Mouse (Mus musculus) neural tube, embryonic 15.5 days (tissue): ENCODE data around the gene Nxn. TPM values are rescaled to one million over a fixed set of nuclear protein-coding genes. Genes with fewer than 3 reads are reported as not detected.

Experiments
- ATAC-seq: fragments of 200-750 bp; cut with Nextera tagmentation; 2 replicates; pipeline ENCODE4 v1.8.0; 2017; ENCODE audit warnings: mild to moderate bottlenecking, moderate TSS enrichment, moderate library complexity; ENCODE audit not compliant: low FRiP score
- H3K27ac ChIP-seq: fragments of 300-500 bp; sonication (generic); replicated peaks from 2 replicates; pipeline ENCODE4 v1.5.1; 2015; ENCODE audit warnings: mild to moderate bottlenecking, inconsistent platforms
- H3K27me3 ChIP-seq: fragments of 300-500 bp; sonication (generic); replicated peaks from 2 replicates; pipeline ENCODE4 v1.6.1; 2015; ENCODE audit warnings: inconsistent platforms
- H3K36me3 ChIP-seq: fragments of 300-500 bp; sonication (generic); 2 replicates; pipeline ENCODE4 v1.6.1; 2015; ENCODE audit warnings: inconsistent platforms
- H3K4me1 ChIP-seq: fragments of 300-500 bp; sonication (generic); 2 replicates; pipeline ENCODE4 v1.6.1; 2015; ENCODE audit warnings: inconsistent platforms
- H3K4me2 ChIP-seq: fragments of 300-500 bp; sonication (generic); 2 replicates; pipeline ENCODE4 v1.6.1; 2015; ENCODE audit warnings: inconsistent platforms, mild to moderate bottlenecking, moderate library complexity
- H3K4me3 ChIP-seq: fragments of 300-500 bp; sonication (generic); replicated peaks from 2 replicates; pipeline ENCODE4 v1.5.1; 2015; ENCODE audit warnings: mild to moderate bottlenecking, inconsistent platforms
- H3K9ac ChIP-seq: fragments of 300-500 bp; sonication (generic); replicated peaks from 2 replicates; pipeline ENCODE4 v1.6.1; 2015; ENCODE audit warnings: mild to moderate bottlenecking, inconsistent platforms
- H3K9me3 ChIP-seq: fragments of 300-500 bp; sonication (generic); replicated peaks from 2 replicates; pipeline ENCODE4 v1.6.1; 2016; ENCODE audit warnings: inconsistent platforms
- WGBS: fragments of 180-500 bp; shearing (Covaris S2); methylation state at CpG from one replicate; pipeline ENCODE4 v1.1.7; 2015; ENCODE audit warnings: mixed read lengths; 5-methylcytosine and 5-hydroxymethylcytosine counted together
- polyA plus RNA-seq: library from polyadenylated mRNA; unstranded; fragments of >200 nt; fragmentation: Nextera tagmentation; extraction: Ambion mirVana; gene quantifications from 2 replicates; pipeline ENCODE4 v1.2.1, GENCODE M21; 2015

Nxn gene
- polyA plus RNA-seq, 1 experiment from 2014 or later = 27.3 TPM

DNA sequence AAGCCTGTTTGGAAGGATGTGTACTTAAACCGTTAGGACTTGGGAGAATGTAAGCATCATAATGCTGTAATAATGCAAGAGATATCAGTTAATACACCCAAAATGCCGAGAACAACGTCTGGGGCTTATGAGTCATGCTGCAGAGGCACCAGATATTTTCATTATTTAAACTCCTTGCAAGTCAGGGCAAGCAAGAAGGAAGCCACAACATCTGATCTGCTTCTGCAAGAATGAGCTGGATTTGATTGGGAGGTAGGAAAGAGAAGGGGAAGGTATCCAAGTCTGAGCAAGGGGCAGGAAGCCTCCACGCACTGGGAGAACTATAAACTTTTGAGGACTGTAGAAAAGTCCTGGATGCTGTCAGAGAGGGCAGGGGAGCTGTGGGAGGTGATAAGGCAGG is 86.1 kb downstream of the Nxn start:
- H3K4me3 ChIP-seq = no peak overlapping the region
- ATAC-seq = no peak
- no peak overlapping the region for H3K27ac ChIP-seq
- H3K36me3 ChIP-seq = no peaks in the 10 kb centered on the region
- H3K9ac ChIP-seq = no peak overlapping the region
- 69% methylated on average over 4 of the region's 4 CpGs for WGBS
- no peak overlapping the region for H3K4me2 ChIP-seq
- H3K27me3 ChIP-seq = no peaks in the 10 kb centered on the region
- H3K9me3 ChIP-seq = no peaks in the 10 kb centered on the region
- peaks cover 31% of the 10 kb centered on the region for H3K4me1 ChIP-seq

DNA sequence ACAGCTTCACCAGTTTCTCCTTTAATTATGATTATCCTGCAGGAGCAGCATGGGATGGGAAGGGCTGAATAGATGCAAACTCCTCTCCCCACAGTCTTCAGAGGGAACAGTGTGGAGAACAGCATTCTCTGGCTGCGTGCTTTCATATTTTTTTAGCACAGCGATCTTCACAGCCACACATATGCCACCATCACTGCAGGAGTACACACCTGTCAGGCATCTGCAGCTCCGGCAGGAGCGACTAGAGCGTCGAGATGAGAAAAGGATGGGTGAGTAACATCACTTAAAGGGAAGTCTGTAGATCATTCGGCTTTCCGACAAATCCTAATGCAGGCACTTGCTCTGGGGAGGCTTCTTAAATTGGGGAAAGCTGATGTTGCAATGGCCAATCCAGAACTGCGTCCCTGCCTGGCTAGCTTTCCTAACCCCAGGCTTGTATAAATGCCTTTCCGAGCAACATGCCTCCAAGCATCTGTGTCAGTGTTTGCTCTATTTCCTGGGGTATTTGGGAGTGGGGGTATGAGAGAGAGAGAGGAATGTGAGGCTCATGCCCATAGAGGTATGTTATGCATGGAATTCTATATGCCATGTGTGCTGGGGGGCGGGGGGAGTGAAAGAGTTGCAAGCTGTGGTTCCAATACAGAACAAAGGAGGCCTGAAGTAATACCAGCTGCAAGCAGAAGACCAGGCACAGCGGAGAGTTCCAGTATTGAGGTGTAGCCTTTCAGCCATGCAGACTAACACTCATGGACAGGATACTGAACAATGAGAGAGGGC is 87.5 kb downstream of the Nxn start:
- Histone ChIP-seq H3K4me2 (no peak overlapping the region), H3K9me3 (no peaks in the 10 kb centered on the region), H3K4me1 (peaks cover 31% of the 10 kb centered on the region), H3K9ac (no peak overlapping the region), H3K27me3 (no peaks in the 10 kb centered on the region), H3K4me3 (no peak overlapping the region), H3K36me3 (no peaks in the 10 kb centered on the region), H3K27ac (0 out of 2 replicates have a peak overlapping the region, but pooled peaks have one; percentile 23)
- WGBS = 76% methylated on average over 12 of the region's 12 CpGs
- no peak for ATAC-seq

DNA sequence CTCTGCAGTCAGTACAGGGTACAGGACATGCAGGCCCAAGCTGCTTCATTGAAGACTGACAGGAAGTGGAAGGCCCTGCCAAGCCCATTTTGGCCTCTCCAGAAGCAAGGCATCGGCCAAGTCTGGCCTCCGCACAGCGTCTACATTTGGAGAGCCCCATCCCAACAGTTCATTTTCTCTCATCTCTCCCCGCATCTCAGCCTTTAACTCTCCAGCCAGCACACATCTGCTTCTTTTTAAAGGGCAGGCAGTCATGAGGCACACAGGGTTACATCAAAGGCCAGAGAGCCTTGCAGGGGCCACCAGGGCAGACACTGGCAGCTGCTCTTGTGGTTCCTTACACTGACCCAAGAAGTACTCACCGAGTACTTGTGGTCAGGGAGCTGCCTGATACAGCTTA is 89.1 kb downstream of the Nxn start:
- no peak overlapping the region for H3K4me2 ChIP-seq
- H3K36me3 ChIP-seq = no peaks in the 10 kb centered on the region
- no peak overlapping the region for H3K27ac ChIP-seq
- WGBS = 65% methylated on average over 5 of the region's 5 CpGs
- peaks cover 31% of the 10 kb centered on the region for H3K4me1 ChIP-seq
- H3K4me3 ChIP-seq = no peak overlapping the region
- no peak overlapping the region for H3K9ac ChIP-seq
- ATAC-seq = no peak
- no peaks in the 10 kb centered on the region for H3K9me3 ChIP-seq
- H3K27me3 ChIP-seq = no peaks in the 10 kb centered on the region

GRCm38 (mm10) chr11:76309072-76309471 is 89.9 kb downstream of the Nxn start:
- Histone ChIP-seq H3K4me1 (peaks cover 31% of the 10 kb centered on the region), H3K36me3 (no peaks in the 10 kb centered on the region), H3K27ac (no peak overlapping the region), H3K27me3 (no peaks in the 10 kb centered on the region), H3K4me2 (no peak overlapping the region), H3K4me3 (no peak overlapping the region), H3K9me3 (no peaks in the 10 kb centered on the region), H3K9ac (no peak overlapping the region)
- WGBS = 33% methylated on average over 6 of the region's 6 CpGs
- ATAC-seq = no peak

- H3K9me3 ChIP-seq = no peaks in the 10 kb centered on the region
- ATAC-seq = no peak
- 50% methylated on average over 4 of the region's 4 CpGs for WGBS
- peaks cover 32% of the 10 kb centered on the region for H3K4me1 ChIP-seq
- no peaks in the 10 kb centered on the region for H3K27me3 ChIP-seq
- H3K36me3 ChIP-seq = no peaks in the 10 kb centered on the region
- no peak overlapping the region for H3K9ac ChIP-seq
- no peak overlapping the region for H3K4me3 ChIP-seq
- no peak overlapping the region for H3K4me2 ChIP-seq
- H3K27ac ChIP-seq = no peak overlapping the region
Observed at GRCm38 (mm10) chr11:76306769-76307168, 92.2 kb downstream of the Nxn start.

DNA sequence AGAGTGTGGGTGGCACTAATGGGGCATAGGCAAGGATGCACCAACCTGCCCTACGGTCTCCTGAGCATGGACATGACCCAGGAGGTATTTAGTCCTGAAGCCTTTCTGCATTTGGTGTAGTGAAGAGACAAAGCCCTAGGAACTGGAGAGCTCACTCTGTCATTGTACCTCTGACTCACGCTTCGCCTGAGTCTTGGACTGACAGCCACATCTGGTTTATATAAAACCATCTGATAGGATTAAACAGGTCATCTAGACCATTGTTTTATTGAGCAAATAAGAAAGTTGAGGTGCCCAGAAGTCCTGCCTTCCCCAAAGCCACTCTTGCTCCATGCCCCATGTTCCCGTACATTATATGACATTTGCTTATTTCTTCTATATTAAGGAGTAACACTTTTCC is 93.4 kb downstream of the Nxn start:
- Histone ChIP-seq H3K9ac (no peak overlapping the region), H3K9me3 (no peaks in the 10 kb centered on the region), H3K27me3 (no peaks in the 10 kb centered on the region), H3K4me1 (peaks cover 21% of the 10 kb centered on the region), H3K4me2 (no peak overlapping the region), H3K27ac (no peak overlapping the region; the same call in 1 of the 2 replicates), H3K4me3 (no peak overlapping the region), H3K36me3 (no peaks in the 10 kb centered on the region)
- 90% methylated on average over 4 of the region's 4 CpGs for WGBS
- ATAC-seq = no peak

- Histone ChIP-seq H3K4me1 (peaks cover 16% of the 10 kb centered on the region), H3K4me3 (no peak overlapping the region), H3K9ac (no peak overlapping the region), H3K9me3 (no peaks in the 10 kb centered on the region), H3K27ac (no peak overlapping the region), H3K27me3 (no peaks in the 10 kb centered on the region), H3K36me3 (no peaks in the 10 kb centered on the region), H3K4me2 (no peak overlapping the region)
- WGBS = 27% methylated on average over 11 of the region's 11 CpGs
- ATAC-seq = no peak
Observed at GRCm38 (mm10) chr11:76303368-76303767, 95.6 kb downstream of the Nxn start.

GRCm38 (mm10) chr11:76300862-76301261 is 98.1 kb downstream of the Nxn start:
- 87% methylated on average over 5 of the region's 5 CpGs for WGBS
- Histone ChIP-seq H3K27me3 (no peaks in the 10 kb centered on the region), H3K36me3 (no peaks in the 10 kb centered on the region), H3K4me3 (no peak overlapping the region), H3K27ac (no peak overlapping the region), H3K4me1 (peaks cover 28% of the 10 kb centered on the region), H3K9ac (no peak overlapping the region), H3K4me2 (no peak overlapping the region), H3K9me3 (no peaks in the 10 kb centered on the region)
- ATAC-seq = no peak

DNA sequence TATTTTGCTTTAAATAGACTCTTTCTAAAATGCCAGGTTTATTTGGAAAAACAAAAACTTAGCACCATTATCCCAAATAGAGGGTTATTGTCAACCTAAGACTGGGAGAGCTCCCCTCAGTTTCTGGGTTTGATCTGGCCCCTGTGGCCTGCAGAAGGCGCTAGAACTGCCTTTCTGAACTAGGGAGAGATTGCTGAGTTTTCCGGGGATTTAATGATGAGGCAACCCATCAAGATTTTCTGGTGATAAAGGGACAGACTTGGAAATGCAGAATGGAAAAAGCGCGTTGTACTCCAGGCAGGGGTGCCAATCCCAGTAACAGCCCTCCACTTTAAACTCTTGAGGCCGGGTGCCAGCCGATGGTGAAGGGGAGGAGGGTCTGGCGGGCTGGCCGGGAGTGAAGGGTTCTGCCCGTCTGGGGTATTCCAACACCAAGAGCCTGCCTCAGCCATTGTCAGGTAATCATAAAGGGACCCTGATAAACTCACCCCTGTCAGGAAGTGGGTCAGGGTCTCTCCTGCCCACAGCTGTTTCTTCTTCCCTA is 100.4 kb downstream of the Nxn start:
- no peaks in the 10 kb centered on the region for H3K36me3 ChIP-seq
- WGBS = 48% methylated on average over 9 of the region's 9 CpGs
- 0 out of 2 replicates have a peak overlapping the region, but pooled peaks have one; percentile 23 for H3K27ac ChIP-seq
- H3K9me3 ChIP-seq = no peaks in the 10 kb centered on the region
- H3K27me3 ChIP-seq = no peaks in the 10 kb centered on the region
- peaks cover 50% of the 10 kb centered on the region for H3K4me1 ChIP-seq
- no peak overlapping the region for H3K9ac ChIP-seq
- H3K4me3 ChIP-seq = no peak overlapping the region
- no peak for ATAC-seq
- H3K4me2 ChIP-seq = no peak overlapping the region

DNA sequence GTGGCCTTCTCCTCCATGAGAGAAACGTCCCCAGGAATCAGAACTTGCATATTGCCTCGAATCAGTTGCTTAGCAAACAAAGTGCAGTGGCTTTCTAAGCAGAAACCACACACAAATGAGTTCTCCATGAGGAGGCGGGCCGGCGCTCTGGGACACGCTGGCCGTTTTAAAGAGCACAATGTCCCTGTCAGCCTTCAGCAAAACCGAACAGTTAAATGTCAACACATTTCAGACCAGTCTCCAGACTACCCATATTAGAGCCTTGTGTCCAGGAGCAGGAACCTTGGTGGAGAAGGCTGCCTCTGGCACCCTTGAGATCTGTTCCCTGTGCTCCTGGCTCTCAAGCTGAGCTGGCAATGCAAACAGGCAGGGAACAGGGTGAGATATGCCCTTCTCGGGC is 101.7 kb downstream of the Nxn start:
- WGBS = 63% methylated on average over 9 of the region's 9 CpGs
- no peak for ATAC-seq
- Histone ChIP-seq H3K36me3 (no peaks in the 10 kb centered on the region), H3K4me1 (peaks cover 59% of the 10 kb centered on the region), H3K9ac (no peak overlapping the region), H3K4me3 (no peak overlapping the region), H3K9me3 (no peaks in the 10 kb centered on the region), H3K27me3 (no peaks in the 10 kb centered on the region), H3K27ac (peak overlapping the region; percentile 61; the same call in 1 of the 2 replicates), H3K4me2 (no peak overlapping the region)

DNA sequence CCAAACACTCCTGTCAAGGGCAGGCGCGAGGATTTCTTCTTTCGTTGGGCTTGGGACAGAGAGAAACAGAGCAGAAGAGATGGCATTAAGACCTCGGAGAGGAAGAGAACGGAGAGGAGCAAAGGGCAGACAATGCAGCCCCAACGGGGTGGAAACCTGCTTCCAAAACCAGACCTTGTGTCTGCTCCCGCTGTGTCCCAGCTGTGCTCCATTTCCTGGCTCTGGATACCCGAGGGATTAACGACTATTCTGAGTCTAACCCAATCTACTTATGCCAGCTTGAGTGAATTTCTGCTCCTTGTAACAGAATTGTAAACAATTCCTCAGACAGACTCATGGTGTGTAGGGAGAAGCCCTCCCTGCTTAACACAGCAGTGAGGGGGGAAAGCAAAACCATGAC is 104.1 kb downstream of the Nxn start:
- H3K4me2 ChIP-seq = no peak overlapping the region
- ATAC-seq = no peak
- no peak overlapping the region for H3K4me3 ChIP-seq
- 28% methylated on average over 9 of the region's 9 CpGs for WGBS
- H3K4me1 ChIP-seq = peaks cover 75% of the 10 kb centered on the region
- no peaks in the 10 kb centered on the region for H3K9me3 ChIP-seq
- H3K27me3 ChIP-seq = no peaks in the 10 kb centered on the region
- no peaks in the 10 kb centered on the region for H3K36me3 ChIP-seq
- H3K27ac ChIP-seq = peak overlapping the region; percentile 69
- no peak overlapping the region for H3K9ac ChIP-seq

GRCm38 (mm10) chr11:76294078-76294477 is 104.9 kb downstream of the Nxn start:
- Histone ChIP-seq H3K9ac (no peak overlapping the region), H3K36me3 (no peaks in the 10 kb centered on the region), H3K27me3 (no peaks in the 10 kb centered on the region), H3K4me1 (peaks cover 79% of the 10 kb centered on the region), H3K27ac (no peak overlapping the region), H3K4me2 (no peak overlapping the region), H3K4me3 (no peak overlapping the region), H3K9me3 (no peaks in the 10 kb centered on the region)
- 47% methylated on average over 5 of the region's 5 CpGs for WGBS
- ATAC-seq = no peak
